Mouse (Mus musculus) liver, embryonic 11.5 days (tissue): ENCODE results near the gene Cxcl2. TPM values are rescaled to one million over a fixed set of nuclear protein-coding genes. Genes with fewer than 3 reads are reported as not detected.

ENCODE experiments used
- ATAC-seq: fragments of 200-750 bp; cut with Nextera tagmentation; replicated peaks from 2 replicates; pipeline ENCODE4 v1.8.0; 2017; ENCODE audit warnings: moderate number of reproducible peaks, mild to moderate bottlenecking, moderate TSS enrichment, moderate library complexity; ENCODE audit not compliant: low FRiP score
- DNase-seq: peaks from one replicate; pipeline ENCODE4 v3.0.0-alpha.2; 2017; ENCODE audit warnings: low spot score
- H3K27ac ChIP-seq: fragments of 300-500 bp; sonication (generic); 2 replicates; pipeline ENCODE4 v1.5.1; 2014; ENCODE audit warnings: mild to moderate bottlenecking, low read depth, low read length, control low read depth
- H3K27me3 ChIP-seq: fragments of 300-500 bp; sonication (generic); replicated peaks from 2 replicates; pipeline ENCODE4 v1.6.1; 2014; ENCODE audit warnings: low read length, mixed read lengths; ENCODE audit not compliant: control insufficient read depth, insufficient read depth
- H3K36me3 ChIP-seq: fragments of 300-500 bp; sonication (generic); 2 replicates; pipeline ENCODE4 v1.6.1; 2014; ENCODE audit warnings: mild to moderate bottlenecking, low read length, moderate library complexity, mixed read lengths; ENCODE audit not compliant: control insufficient read depth, insufficient read depth
- H3K4me1 ChIP-seq: fragments of 300-500 bp; sonication (generic); replicated peaks from 2 replicates; pipeline ENCODE4 v1.6.1; 2014; ENCODE audit warnings: low read length, mixed read lengths; ENCODE audit not compliant: control insufficient read depth, insufficient read depth
- H3K4me2 ChIP-seq: fragments of 300-500 bp; sonication (generic); 2 replicates; pipeline ENCODE4 v1.6.1; 2014; ENCODE audit warnings: mild to moderate bottlenecking, control low read depth, moderate library complexity
- H3K4me3 ChIP-seq: fragments of 300-500 bp; sonication (generic); 2 replicates; pipeline ENCODE4 v1.5.1; 2014; ENCODE audit warnings: low read depth, low read length, control low read depth
- H3K9ac ChIP-seq: fragments of 300-500 bp; sonication (generic); 2 replicates; pipeline ENCODE4 v1.6.1; 2014; ENCODE audit warnings: low read depth, low read length, control low read depth
- H3K9me3 ChIP-seq: fragments of 300-500 bp; sonication (generic); 2 replicates; pipeline ENCODE4 v1.6.1; 2016; ENCODE audit warnings: low read length, inconsistent platforms, mixed read lengths; ENCODE audit not compliant: control insufficient read depth
- WGBS: fragments of 180-500 bp; shearing (Covaris S2); extraction: QIAGEN DNeasy Blood & Tissue Kit; methylation state at CpG from one replicate; pipeline ENCODE4 v1.1.7; 2014; 5-methylcytosine and 5-hydroxymethylcytosine counted together
- polyA plus RNA-seq: library from polyadenylated mRNA; unstranded; fragments of >200 nt; fragmentation: Nextera tagmentation; extraction: Ambion mirVana; gene quantifications from 2 replicates; pipeline ENCODE4 v1.2.1, GENCODE M21; 2014

The Cxcl2 gene
- polyA plus RNA-seq, 1 experiment from 2014 or later, result 0.22 TPM

- no peak overlapping the region for H3K4me2 ChIP-seq
- H3K27ac ChIP-seq, result no peak overlapping the region
- H3K9ac ChIP-seq, result no peak overlapping the region
- no peak overlapping the region for H3K4me3 ChIP-seq
- no peaks in the 10 kb centered on the region for H3K27me3 ChIP-seq
- no peak for DNase-seq
- H3K36me3 ChIP-seq, result no peaks in the 10 kb centered on the region
- no peak for ATAC-seq
- H3K4me1 ChIP-seq, result no peaks in the 10 kb centered on the region
- WGBS, result 65% methylated on average over 4 of the region's 4 CpGs
- H3K9me3 ChIP-seq, result no peaks in the 10 kb centered on the region
Measured at GRCm38 (mm10) chr5:90876045-90876444, 27.6 kb upstream of the Cxcl2 start.

GRCm38 (mm10) chr5:90876471-90877172 is 27.0 kb upstream of the Cxcl2 start:
- H3K4me1 ChIP-seq, result no peaks in the 10 kb centered on the region
- H3K36me3 ChIP-seq, result no peaks in the 10 kb centered on the region
- no peak overlapping the region for H3K4me2 ChIP-seq
- WGBS, result 62% methylated on average over 8 of the region's 8 CpGs
- no peak overlapping the region for H3K4me3 ChIP-seq
- H3K9ac ChIP-seq, result no peak overlapping the region
- H3K27ac ChIP-seq, result no peak overlapping the region
- DNase-seq (no peak), ATAC-seq (no peak)
- no peaks in the 10 kb centered on the region for H3K9me3 ChIP-seq
- H3K27me3 ChIP-seq, result no peaks in the 10 kb centered on the region

- Histone ChIP-seq H3K36me3 (no peaks in the 10 kb centered on the region), H3K27ac (no peak overlapping the region), H3K4me3 (no peak overlapping the region), H3K9ac (no peak overlapping the region), H3K4me2 (no peak overlapping the region), H3K9me3 (no peaks in the 10 kb centered on the region), H3K4me1 (no peaks in the 10 kb centered on the region), H3K27me3 (no peaks in the 10 kb centered on the region)
- no peak for ATAC-seq
- DNase-seq, result no peak
Measured at GRCm38 (mm10) chr5:90877173-90877512, 26.5 kb upstream of the Cxcl2 start.

GRCm38 (mm10) chr5:90879307-90880014 is 24.2 kb upstream of the Cxcl2 start:
- ATAC-seq (no peak), DNase-seq (no peak)
- WGBS, result 70% methylated on average over 3 of the region's 3 CpGs
- Histone ChIP-seq H3K9me3 (no peaks in the 10 kb centered on the region), H3K36me3 (no peaks in the 10 kb centered on the region), H3K4me2 (no peak overlapping the region), H3K4me1 (no peaks in the 10 kb centered on the region), H3K27me3 (no peaks in the 10 kb centered on the region), H3K27ac (no peak overlapping the region), H3K9ac (no peak overlapping the region), H3K4me3 (no peak overlapping the region)

- WGBS, result 88% methylated on average over 7 of the region's 7 CpGs
- Histone ChIP-seq H3K9ac (no peak overlapping the region), H3K9me3 (no peaks in the 10 kb centered on the region), H3K4me2 (no peak overlapping the region), H3K4me3 (no peak overlapping the region), H3K27ac (no peak overlapping the region), H3K36me3 (no peaks in the 10 kb centered on the region), H3K4me1 (no peaks in the 10 kb centered on the region), H3K27me3 (no peaks in the 10 kb centered on the region)
- no peak for ATAC-seq
- no peak for DNase-seq
Measured at GRCm38 (mm10) chr5:90880335-90880850, 23.3 kb upstream of the Cxcl2 start.

GRCm38 (mm10) chr5:90881021-90881420 is 22.6 kb upstream of the Cxcl2 start:
- 82% methylated on average over 4 of the region's 4 CpGs for WGBS
- H3K27me3 ChIP-seq, result no peaks in the 10 kb centered on the region
- H3K9me3 ChIP-seq, result no peaks in the 10 kb centered on the region
- no peak for ATAC-seq
- H3K4me2 ChIP-seq, result no peak overlapping the region
- H3K4me1 ChIP-seq, result no peaks in the 10 kb centered on the region
- no peak overlapping the region for H3K27ac ChIP-seq
- no peak for DNase-seq
- H3K36me3 ChIP-seq, result no peaks in the 10 kb centered on the region
- no peak overlapping the region for H3K9ac ChIP-seq
- no peak overlapping the region for H3K4me3 ChIP-seq

GRCm38 (mm10) chr5:90881682-90882081 is 22.0 kb upstream of the Cxcl2 start:
- H3K36me3 ChIP-seq, result no peaks in the 10 kb centered on the region
- no peak overlapping the region for H3K9ac ChIP-seq
- H3K4me3 ChIP-seq, result no peak overlapping the region
- DNase-seq (no peak), ATAC-seq (no peak)
- H3K27ac ChIP-seq, result no peak overlapping the region
- 79% methylated on average over 5 of the region's 5 CpGs for WGBS
- H3K4me2 ChIP-seq, result no peak overlapping the region
- no peaks in the 10 kb centered on the region for H3K27me3 ChIP-seq
- no peaks in the 10 kb centered on the region for H3K9me3 ChIP-seq
- H3K4me1 ChIP-seq, result no peaks in the 10 kb centered on the region

- no peak for DNase-seq
- H3K4me2 ChIP-seq, result no peak overlapping the region
- no peak overlapping the region for H3K4me3 ChIP-seq
- H3K27ac ChIP-seq, result no peak overlapping the region
- H3K9ac ChIP-seq, result no peak overlapping the region
- H3K9me3 ChIP-seq, result no peaks in the 10 kb centered on the region
- H3K36me3 ChIP-seq, result no peaks in the 10 kb centered on the region
- ATAC-seq, result no peak
- 85% methylated on average over 5 of the region's 5 CpGs for WGBS
- H3K27me3 ChIP-seq, result no peaks in the 10 kb centered on the region
- no peaks in the 10 kb centered on the region for H3K4me1 ChIP-seq
Measured at GRCm38 (mm10) chr5:90882146-90882545, 21.5 kb upstream of the Cxcl2 start.
